Mouse (Mus musculus): Measurements from ENCODE around the gene Tomm6.

The Tomm6 gene

DNA sequence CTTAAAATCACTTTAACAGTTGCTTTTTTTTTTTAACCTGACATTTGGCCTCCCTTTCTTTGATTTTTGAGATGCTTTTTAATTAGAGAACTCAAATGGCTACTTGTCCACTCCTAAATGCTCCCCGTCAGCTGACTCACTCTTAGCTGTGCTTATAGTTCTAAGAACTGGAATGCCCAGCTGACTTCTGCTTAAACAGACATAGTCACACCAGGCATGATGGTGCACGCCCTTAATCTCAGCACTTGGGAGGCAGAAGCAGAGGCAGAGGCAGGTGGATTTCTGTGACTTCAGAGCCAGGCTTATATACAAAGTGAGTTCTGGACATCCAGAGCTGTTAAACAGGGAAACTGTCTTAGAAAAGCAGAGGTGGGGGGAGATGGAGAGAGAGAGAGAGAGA lies 36.2 kb downstream of the Tomm6 start:
- no peak for DNase-seq (ENCODE audit: low spot score)

GRCm38 (mm10) chr17:47648966-47649365 lies 39.2 kb downstream of the Tomm6 start:
- DNase-seq (ENCODE audit: low spot score) = no peak

DNA sequence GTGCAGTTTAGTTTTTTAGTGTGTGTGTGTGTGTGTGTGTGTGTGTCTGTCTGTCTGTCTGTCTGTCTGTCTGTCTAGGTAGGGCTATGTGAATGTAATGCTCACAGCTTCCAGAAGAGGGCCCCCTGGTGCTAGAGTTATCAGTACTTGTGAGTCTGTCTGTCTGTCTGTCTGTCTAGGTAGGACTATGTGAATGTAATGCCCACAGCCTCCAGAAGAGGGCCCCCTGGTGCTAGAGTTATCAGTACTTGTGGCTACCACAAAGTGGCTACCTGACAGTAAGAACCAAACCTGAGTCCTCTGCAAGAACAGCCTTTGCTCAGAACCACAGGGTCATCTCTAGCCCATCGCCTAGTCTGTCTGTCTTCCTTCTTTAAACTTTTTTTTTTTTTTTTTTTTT lies 41.5 kb downstream of the Tomm6 start:
- DNase-seq (ENCODE audit: low spot score) = no peak

- DNase-seq (ENCODE audit: low spot score) = no peak
Observed at GRCm38 (mm10) chr17:47642992-47643391, 45.2 kb downstream of the Tomm6 start.

All from ovary, adult 18-20 months (tissue).